Mouse (Mus musculus): ENCODE measurements around the gene Specc1. TPM values are rescaled to one million over a fixed set of nuclear protein-coding genes. Genes with fewer than 3 reads are reported as not detected.

The Specc1 gene
- total RNA-seq, 2 experiments from 2014 or later: 1.5 to 2.3 TPM

- H3K27ac ChIP-seq: 0 out of 2 replicates have a peak overlapping the region, but pooled peaks have one; percentile 40
- intact Hi-C loops (cut with DNase I): no loop called here
- DNase-seq: peak; percentile 49
- no peak for TF ChIP-seq CTCF (IDR thresholded peaks at IDR 0.05)
- H3K4me3 ChIP-seq: no peak overlapping the region
These were observed 287.3 kb downstream of the Specc1 start for GRCm38 (mm10) chr11:62243871-62244270.

- no peak for TF ChIP-seq CTCF (IDR thresholded peaks at IDR 0.05)
- peak overlapping the region; percentile 40; the same call in 1 of the 2 replicates for H3K27ac ChIP-seq
- intact Hi-C loops (cut with DNase I): no loop called here
- no peak for DNase-seq
- H3K4me3 ChIP-seq: no peak overlapping the region
These were observed 287.9 kb downstream of the Specc1 start for GRCm38 (mm10) chr11:62244471-62244870.

- intact Hi-C loops (cut with DNase I): no loop called here
- no peak for DNase-seq
- TF ChIP-seq CTCF (IDR thresholded peaks at IDR 0.05): no peak
- peak overlapping the region; percentile 86 for H3K4me3 ChIP-seq
- H3K27ac ChIP-seq: peak overlapping the region; percentile 59
These were observed 291.3 kb downstream of the Specc1 start for GRCm38 (mm10) chr11:62247759-62248400.

DNA sequence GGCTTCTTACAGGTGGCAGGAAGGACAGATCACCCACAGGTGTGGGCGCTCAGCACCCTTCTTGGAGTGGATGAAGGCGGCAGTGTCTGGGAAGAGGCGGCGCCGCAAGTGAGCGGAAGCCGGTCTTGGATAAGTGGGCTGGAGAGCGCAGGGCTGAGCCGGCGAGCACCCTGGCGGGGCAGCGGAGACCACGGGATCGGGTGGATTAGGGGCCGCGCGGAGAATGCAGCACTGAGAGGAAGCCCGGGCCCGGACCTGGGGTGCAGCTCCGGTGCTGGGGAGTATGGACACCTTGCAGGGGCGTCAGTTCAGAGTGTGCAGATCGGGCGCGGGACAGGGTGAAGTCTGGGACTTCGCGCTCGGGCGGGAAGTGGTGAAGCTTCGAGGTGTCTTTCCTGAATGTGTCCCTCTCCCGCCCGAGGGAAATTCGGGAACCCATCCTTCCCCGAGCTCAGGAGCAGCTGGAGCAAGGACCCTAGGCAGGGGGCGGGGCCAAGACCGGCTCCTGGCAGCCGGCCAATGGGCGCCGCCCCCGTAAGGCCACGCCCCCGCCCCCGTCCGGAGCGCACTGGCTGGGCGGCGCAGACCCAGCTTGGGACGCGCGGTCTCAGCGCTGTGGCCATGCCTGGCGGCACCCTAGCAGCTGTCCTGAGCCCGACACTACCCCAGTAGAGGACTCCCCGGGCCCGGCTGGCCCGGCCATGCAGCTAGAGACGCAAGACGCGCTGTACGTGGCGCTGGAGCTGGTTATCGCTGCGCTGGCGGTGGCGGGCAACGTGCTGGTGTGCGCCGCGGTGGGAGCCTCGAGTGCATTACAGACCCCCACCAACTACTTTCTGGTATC lies 292.1 kb downstream of the Specc1 start, which contains the start of gene Adora2b:
Gene Adora2b (plus strand): TSS at position 584 of the 844 bp plus-strand sequence.
- H3K4me3 ChIP-seq: peak within 1 kb of the TSS; percentile 86
- DNase-seq: peak; percentile 80
- peak within 1 kb of the TSS; percentile 76 for H3K27ac ChIP-seq
- no peak for TF ChIP-seq CTCF (IDR thresholded peaks at IDR 0.05)
- intact Hi-C loops (cut with DNase I): no loop called here

- TF ChIP-seq CTCF (IDR thresholded peaks at IDR 0.05): peak; percentile 40
- Histone ChIP-seq H3K27ac (peak overlapping the region; percentile 76), H3K4me3 (peak overlapping the region; percentile 86)
- peak; percentile 42 for DNase-seq
- intact Hi-C loops (cut with DNase I): no loop called here
These were observed 292.9 kb downstream of the Specc1 start for GRCm38 (mm10) chr11:62249266-62250037.

GRCm38 (mm10) chr11:62251047-62251446 lies 294.5 kb downstream of the Specc1 start:
- no peak for TF ChIP-seq CTCF (IDR thresholded peaks at IDR 0.05)
- DNase-seq: peak; percentile 44
- intact Hi-C loops (cut with DNase I): no loop called here
- Histone ChIP-seq H3K4me3 (peak overlapping the region; percentile 86), H3K27ac (no peak overlapping the region)

DNA sequence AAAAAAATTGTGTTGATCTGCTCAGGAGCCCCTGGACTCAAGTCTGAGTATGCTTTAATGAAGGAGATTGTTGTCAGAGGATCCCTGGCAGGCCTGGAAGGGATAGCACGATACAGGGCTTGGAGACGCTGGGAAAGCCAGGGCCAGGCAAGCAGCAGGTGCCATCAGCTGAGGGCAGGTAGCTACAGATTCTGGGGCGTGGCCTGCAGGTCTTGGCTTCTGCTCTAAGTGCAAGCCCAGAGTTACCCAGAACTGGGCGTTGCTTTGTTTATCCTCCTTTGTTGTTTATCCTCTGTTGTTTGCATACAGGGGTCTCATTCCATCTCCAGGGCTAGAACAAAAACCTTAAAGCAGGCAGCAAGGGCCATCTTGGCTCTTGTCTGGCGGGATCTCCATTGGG lies 296.8 kb downstream of the Specc1 start:
- intact Hi-C loops (cut with DNase I): no loop called here
- Histone ChIP-seq H3K4me3 (no peak overlapping the region), H3K27ac (no peak overlapping the region)
- DNase-seq: no peak
- TF ChIP-seq CTCF (IDR thresholded peaks at IDR 0.05): no peak

- intact Hi-C loops (cut with DNase I): no loop called here
- H3K4me3 ChIP-seq: no peak overlapping the region
- DNase-seq: peak; percentile 5
- no peak for TF ChIP-seq CTCF (IDR thresholded peaks at IDR 0.05)
- no peak overlapping the region for H3K27ac ChIP-seq
These were observed 302.7 kb downstream of the Specc1 start for GRCm38 (mm10) chr11:62259214-62259613.

DNA sequence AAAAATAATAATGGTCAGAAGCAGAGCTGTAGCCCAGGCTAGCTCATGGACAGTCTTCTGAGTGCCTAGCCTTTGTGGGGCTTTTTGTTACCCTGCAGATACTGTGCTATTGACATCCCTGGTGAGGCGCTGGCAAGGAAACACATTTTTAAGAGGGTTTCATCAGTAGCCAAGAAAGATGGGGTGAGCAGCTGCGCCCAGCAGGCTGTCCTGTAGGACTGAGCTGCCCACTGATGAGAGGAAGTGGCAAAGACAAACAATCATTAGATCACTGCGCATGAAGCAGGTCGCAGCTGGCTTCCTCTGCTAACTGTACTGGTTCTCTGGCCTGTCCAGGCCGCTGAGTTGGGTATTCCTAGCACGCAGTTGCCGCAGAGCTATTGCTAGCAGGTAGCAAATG lies 307.0 kb downstream of the Specc1 start:
- TF ChIP-seq CTCF (IDR thresholded peaks at IDR 0.05): no peak
- DNase-seq: peak; percentile 7
- no peak overlapping the region for H3K4me3 ChIP-seq
- intact Hi-C loops (cut with DNase I): no loop called here
- no peak overlapping the region for H3K27ac ChIP-seq

- TF ChIP-seq CTCF (IDR thresholded peaks at IDR 0.05): no peak
- no peak overlapping the region for H3K27ac ChIP-seq
- intact Hi-C loops (cut with DNase I): no loop called here
- DNase-seq: no peak
- H3K4me3 ChIP-seq: no peak overlapping the region
These were observed 307.5 kb downstream of the Specc1 start for GRCm38 (mm10) chr11:62264018-62264417.

GRCm38 (mm10) chr11:62265642-62266041 lies 309.1 kb downstream of the Specc1 start:
- no peak for TF ChIP-seq CTCF (IDR thresholded peaks at IDR 0.05)
- no peak for DNase-seq
- Histone ChIP-seq H3K27ac (no peak overlapping the region), H3K4me3 (no peak overlapping the region)
- intact Hi-C loops (cut with DNase I): no loop called here

GRCm38 (mm10) chr11:62266466-62267214 lies 310.1 kb downstream of the Specc1 start:
- intact Hi-C loops (cut with DNase I): no loop called here
- no peak for DNase-seq
- Histone ChIP-seq H3K4me3 (no peak overlapping the region), H3K27ac (no peak overlapping the region)
- TF ChIP-seq CTCF (IDR thresholded peaks at IDR 0.05): no peak

All from gastrocnemius, adult 2 months (tissue).